In the genomic region with DNA sequence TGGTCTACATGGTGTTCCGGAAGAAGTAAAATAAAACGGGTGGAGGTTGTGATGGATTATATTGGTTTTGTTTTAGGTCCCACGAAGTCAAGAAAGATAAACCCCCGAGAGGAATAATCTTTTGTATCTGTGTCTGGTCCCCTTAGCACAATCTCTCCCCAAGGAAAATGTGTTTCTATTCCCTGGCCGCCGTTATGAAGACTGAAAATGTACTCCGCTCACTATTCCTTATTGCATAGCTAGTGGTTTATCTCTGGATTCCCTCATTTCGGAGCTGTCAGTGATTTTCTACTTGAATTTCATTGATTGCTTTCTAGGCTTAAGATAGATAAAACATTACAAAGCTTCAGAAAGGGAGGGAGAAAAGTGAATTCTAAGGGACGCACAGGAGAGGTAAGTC, we compare ENCODE assay signal across 8 mouse cellular contexts. TPM values are rescaled to one million over a fixed set of nuclear protein-coding genes. Genes with fewer than 3 reads are reported as not detected.
A peak's percentile ranks its signal among the peaks of the same experiment; 100 is the strongest.
DNase-seq lines count a peak whose midpoint lies in the region; ATAC-seq and TF ChIP-seq lines count a peak whose summit lies in the region.

No protein-coding gene starts in this region.

- no peak for TF ChIP-seq POLR2A in thymus, adult 2 months (IDR thresholded peaks at IDR 0.05; ENCODE audit: control insufficient read depth, extremely low read depth, insufficient read depth, low read length, poor library complexity)

- ATAC-seq in forebrain, embryonic 14.5 days: no peak
- no peak for ATAC-seq in liver, embryonic 13.5 days (ENCODE audit: low read depth)
- no peak for ATAC-seq in megakaryocyte-erythroid progenitor cell, adult 5-6 weeks (replicated peaks; ENCODE audit: low FRiP score, low TSS enrichment, poor library complexity, severe bottlenecking)

- 13% methylated on average over 9 of the region's 9 CpGs for WGBS in forebrain, embryonic 14.5 days
- 12% methylated on average over 9 of the region's 9 CpGs for WGBS in liver, embryonic 13.5 days (ENCODE audit: insufficient replicate concordance)
- WGBS in thymus, adult 2 months: 21% methylated on average over 9 of the region's 9 CpGs

- H3K4me1 ChIP-seq in forebrain, embryonic 14.5 days (ENCODE audit: control insufficient read depth, insufficient read depth, low read length): 0 out of 2 replicates have a peak, but pooled peaks cover 2% of the 10 kb centered on the region
- H3K4me1 ChIP-seq in liver, embryonic 13.5 days (replicated peaks): peaks cover 29% of the 10 kb centered on the region
- H3K4me1 ChIP-seq in thymus, adult 2 months (replicated peaks; ENCODE audit: control insufficient read depth, insufficient read depth, low read length): peaks cover 2% of the 10 kb centered on the region; the same call in 1 of the 2 replicates

- no peaks in the 10 kb centered on the region for H3K27me3 ChIP-seq in forebrain, embryonic 14.5 days (replicated peaks; ENCODE audit: control insufficient read depth, insufficient read depth, low read length)
- no peaks in the 10 kb centered on the region for H3K27me3 ChIP-seq in liver, embryonic 13.5 days
- no peaks in the 10 kb centered on the region for H3K27me3 ChIP-seq in thymus, adult 2 months (ENCODE audit: control insufficient read depth, insufficient read depth, low read length)

- no peak for TF ChIP-seq CTCF in thymus, adult 2 months (IDR thresholded peaks at IDR 0.05; ENCODE audit: borderline replicate concordance, control insufficient read depth, extremely low read depth, insufficient read depth, low read length, poor library complexity)

- peak; percentile 28 for DNase-seq in embryo, embryonic 10.5 days (ENCODE audit: low spot score)
- no peak for DNase-seq in embryo, embryonic 11 days
- peak; percentile 44 for DNase-seq in 3T3-L1 (ENCODE audit: low read depth, low spot score)
- DNase-seq in forebrain, embryonic 14.5 days (ENCODE audit: low spot score): peak; percentile 11
- no peak for DNase-seq in liver, embryonic 13.5 days
- DNase-seq in right cerebral cortex, postnatal 36 days (ENCODE audit: low spot score in 2 of 2): no peak
- no peak for DNase-seq in thymus, adult 2 months

- no peaks in the 10 kb centered on the region for H3K36me3 ChIP-seq in forebrain, embryonic 14.5 days (ENCODE audit: control insufficient read depth, insufficient read depth, low read length)
- H3K36me3 ChIP-seq in liver, embryonic 13.5 days: no peaks in the 10 kb centered on the region
- H3K36me3 ChIP-seq in thymus, adult 2 months (ENCODE audit: control insufficient read depth, insufficient read depth, low read length): no peaks in the 10 kb centered on the region

- peak overlapping the region; percentile 100 for H3K27ac ChIP-seq in forebrain, embryonic 14.5 days (ENCODE audit: low read depth, low read length)
- peak overlapping the region; percentile 98 for H3K27ac ChIP-seq in liver, embryonic 13.5 days
- no peak overlapping the region for H3K27ac ChIP-seq in thymus, adult 2 months (ENCODE audit: control insufficient read depth, insufficient read depth, low read length)

- no peaks in the 10 kb centered on the region for H3K9me3 ChIP-seq in forebrain, embryonic 14.5 days (replicated peaks; ENCODE audit: control insufficient read depth, low read length)
- H3K9me3 ChIP-seq in liver, embryonic 13.5 days (replicated peaks): no peaks in the 10 kb centered on the region

- H3K9ac ChIP-seq in forebrain, embryonic 14.5 days (ENCODE audit: low read length): peak overlapping the region; percentile 99
- H3K9ac ChIP-seq in liver, embryonic 13.5 days: peak overlapping the region; percentile 75

- H3K4me2 ChIP-seq in forebrain, embryonic 14.5 days (ENCODE audit: low read length): peak overlapping the region; percentile 53
- H3K4me2 ChIP-seq in liver, embryonic 13.5 days: peak overlapping the region; percentile 91

- H3K4me3 ChIP-seq in forebrain, embryonic 14.5 days (ENCODE audit: low read depth, low read length): peak overlapping the region; percentile 99
- peak overlapping the region; percentile 98 for H3K4me3 ChIP-seq in liver, embryonic 13.5 days (replicated peaks)
- H3K4me3 ChIP-seq in thymus, adult 2 months (ENCODE audit: control insufficient read depth, insufficient read depth, low read length): no peak overlapping the region

RNA-seq across cellular contexts. Expression of a gene that starts 1.7 kb away (rescaled TPM):
- 39.6 and 40.8 TPM in 2 replicates for polyA plus RNA-seq in forebrain, embryonic 14.5 days (2014; fragmentation: Nextera tagmentation; extraction: Ambion mirVana)
- polyA plus RNA-seq in liver, embryonic 13.5 days (2015; fragmentation: Nextera tagmentation; extraction: Ambion mirVana): 3.0 and 4.0 TPM in 2 replicates
- 29.5 and 39.6 TPM in 2 replicates for polyA plus RNA-seq in thymus, adult 2 months (2012; rRNA removed)
- total RNA-seq in megakaryocyte-erythroid progenitor cell, adult 5-6 weeks (2014; fragmentation: Nextera tagmentation): 16.9 and 21.7 TPM in 2 replicates
- total RNA-seq in megakaryocyte-erythroid progenitor cell, adult 5-6 weeks (2017): 21.2 and 24.3 TPM in 2 replicates

Comparison
In these comparisons a context has a peak if more than half of its experiments do, and no peak if none do; other contexts are left out.
1. DNase-seq: peak in embryo, embryonic 10.5 days (single experiment), 3T3-L1 (single experiment) and forebrain, embryonic 14.5 days (single experiment); none in embryo, embryonic 11 days (single experiment), liver, embryonic 13.5 days (single experiment), right cerebral cortex, postnatal 36 days (0 of 2) and thymus, adult 2 months (single experiment).